28 mouse cellular contexts compared by ENCODE assay signal in genomic region chr10:9509092-9509671, GRCm38 (mm10).
DNase-seq lines count a peak whose midpoint lies in the region; ATAC-seq lines count a peak whose summit lies in the region.
"Had no signal": no experiment of that assay in that cellular context is flagged by ENCODE, and none has a peak within 500 bp of the region (broad histone marks: within the 10 kb centered on the region; RNA-seq: fewer than 3 reads in every experiment).

No protein-coding gene starts in this region.

- ATAC-seq in hindbrain, embryonic 11.5 days (ENCODE audit: low FRiP score), result no peak
- 0 out of 2 replicates have a peak, but pooled peaks have one; percentile 13 for ATAC-seq in hindbrain, embryonic 16.5 days
- peak; percentile 71; the same call in 1 of the 2 replicates for ATAC-seq in midbrain, embryonic 14.5 days (ENCODE audit: low FRiP score, low TSS enrichment)
- ATAC-seq: forebrain, embryonic 15.5 days had no signal

- H3K9me3 ChIP-seq in hindbrain, embryonic 11.5 days (ENCODE audit: control insufficient read depth, low read length), result no peaks in the 10 kb centered on the region
- no peaks in the 10 kb centered on the region for H3K9me3 ChIP-seq in hindbrain, embryonic 16.5 days (ENCODE audit: control insufficient read depth, low read length)
- H3K9me3 ChIP-seq in midbrain, embryonic 14.5 days (ENCODE audit: control insufficient read depth, low read length), result no peaks in the 10 kb centered on the region
- H3K9me3 ChIP-seq: forebrain, embryonic 15.5 days; G1E; heart, embryonic 12.5 days; liver, embryonic 15.5 days; lung, embryonic 15.5 days had no signal

- H3K9ac ChIP-seq in hindbrain, embryonic 11.5 days (ENCODE audit: low read depth, low read length), result no peak overlapping the region
- H3K9ac ChIP-seq in hindbrain, embryonic 16.5 days (ENCODE audit: low read depth, low read length), result no peak overlapping the region
- no peak overlapping the region for H3K9ac ChIP-seq in midbrain, embryonic 14.5 days (replicated peaks; ENCODE audit: low read length)
- H3K9ac ChIP-seq: forebrain, embryonic 15.5 days; heart, embryonic 12.5 days; liver, embryonic 15.5 days; lung, embryonic 15.5 days had no signal

- H3K27me3 ChIP-seq in hindbrain, embryonic 11.5 days (ENCODE audit: control insufficient read depth, insufficient read depth, low read length), result no peaks in the 10 kb centered on the region
- no peaks in the 10 kb centered on the region for H3K27me3 ChIP-seq in hindbrain, embryonic 16.5 days (replicated peaks; ENCODE audit: control insufficient read depth, insufficient read depth, low read length)
- no peaks in the 10 kb centered on the region for H3K27me3 ChIP-seq in midbrain, embryonic 14.5 days (ENCODE audit: control insufficient read depth, insufficient read depth, low read length)
- H3K27me3 ChIP-seq: CH12.LX; forebrain, embryonic 15.5 days; heart, embryonic 12.5 days; liver, embryonic 15.5 days; lung, embryonic 15.5 days had no signal

- H3K27ac ChIP-seq in hindbrain, embryonic 11.5 days (ENCODE audit: low read depth, low read length), result peak overlapping the region; percentile 48; the same call in 1 of the 2 replicates
- H3K27ac ChIP-seq in hindbrain, embryonic 16.5 days (ENCODE audit: low read depth, low read length), result no peak overlapping the region
- peak overlapping the region; percentile 62; the same call in 1 of the 2 replicates for H3K27ac ChIP-seq in midbrain, embryonic 14.5 days (replicated peaks; ENCODE audit: low read depth, low read length)
- H3K27ac ChIP-seq: left cerebral cortex, adult 2 months; liver, embryonic 15.5 days; lung, embryonic 15.5 days; stomach, postnatal 0 days had no signal

- H3K4me2 ChIP-seq in hindbrain, embryonic 11.5 days (replicated peaks; ENCODE audit: low read depth, low read length), result no peak overlapping the region
- peak overlapping the region; percentile 8; the same call in 1 of the 2 replicates for H3K4me2 ChIP-seq in hindbrain, embryonic 16.5 days (ENCODE audit: low read length)
- peak overlapping the region; percentile 31 for H3K4me2 ChIP-seq in midbrain, embryonic 14.5 days (ENCODE audit: low read length)
- H3K4me2 ChIP-seq: forebrain, embryonic 15.5 days; heart, embryonic 12.5 days; liver, embryonic 15.5 days; lung, embryonic 15.5 days had no signal

- 70% methylated on average over 17 of the region's 17 CpGs for WGBS in hindbrain, embryonic 11.5 days
- WGBS in hindbrain, embryonic 16.5 days, result 64% methylated on average over 17 of the region's 17 CpGs
- 22% methylated on average over 17 of the region's 17 CpGs for WGBS in midbrain, embryonic 14.5 days

- H3K4me3 ChIP-seq in hindbrain, embryonic 11.5 days (ENCODE audit: low read depth, low read length), result no peak overlapping the region
- no peak overlapping the region for H3K4me3 ChIP-seq in hindbrain, embryonic 16.5 days (ENCODE audit: low read length)
- H3K4me3 ChIP-seq in midbrain, embryonic 14.5 days (replicated peaks; ENCODE audit: low read depth, low read length), result no peak overlapping the region
- H3K4me3 ChIP-seq: forebrain, embryonic 15.5 days; heart, embryonic 12.5 days; left cerebral cortex, adult 2 months; liver, embryonic 15.5 days; lung, embryonic 15.5 days had no signal

- no peak for DNase-seq in hindbrain, embryonic 11.5 days (ENCODE audit: low spot score)
- DNase-seq in midbrain, embryonic 14.5 days, result peak; percentile 75
- no peak for DNase-seq in urinary bladder, postnatal 36 days (ENCODE audit: low spot score in 2 of 2)
- DNase-seq in frontal cortex, postnatal 10 days (ENCODE audit: low spot score in 2 of 2), result no peak
- DNase-seq in cerebellum, adult 9-10 months, result no peak
- no peak for DNase-seq in layer of hippocampus, postnatal 14 days (ENCODE audit: low spot score in 2 of 2)
- DNase-seq: adrenal gland, adult 2 months; B cell, adult 2 months; cerebellum, adult 2 months; cerebellum, postnatal 36 days; gastrocnemius, postnatal 14 days; heart, adult 11 months; heart, postnatal 10 days; kidney, adult 11 months; kidney, postnatal 4 days; layer of hippocampus, adult 9-11 months; lung, postnatal 36 days; right cerebral cortex, postnatal 14 days; thymus, adult 2 months had no signal

- H3K36me3 ChIP-seq in hindbrain, embryonic 11.5 days (ENCODE audit: control insufficient read depth, insufficient read depth, low read length), result no peaks in the 10 kb centered on the region
- H3K36me3 ChIP-seq in hindbrain, embryonic 16.5 days (ENCODE audit: control insufficient read depth, insufficient read depth, low read length), result no peaks in the 10 kb centered on the region
- H3K36me3 ChIP-seq in midbrain, embryonic 14.5 days (ENCODE audit: control insufficient read depth, insufficient read depth, low read length), result no peaks in the 10 kb centered on the region
- H3K36me3 ChIP-seq: forebrain, embryonic 15.5 days; G1E; heart, embryonic 12.5 days; liver, embryonic 15.5 days; lung, embryonic 15.5 days had no signal

- no peaks in the 10 kb centered on the region; the same call in 1 of the 2 replicates for H3K4me1 ChIP-seq in hindbrain, embryonic 11.5 days (replicated peaks; ENCODE audit: control insufficient read depth, insufficient read depth, low read length)
- peaks cover 3% of the 10 kb centered on the region for H3K4me1 ChIP-seq in hindbrain, embryonic 16.5 days (ENCODE audit: control insufficient read depth, insufficient read depth, low read depth, low read length)
- H3K4me1 ChIP-seq in midbrain, embryonic 14.5 days (ENCODE audit: control insufficient read depth, insufficient read depth, low read length), result peaks cover 16% of the 10 kb centered on the region
- H3K4me1 ChIP-seq: liver, embryonic 15.5 days had no signal
